Mouse (Mus musculus): ENCODE measurements at regions not wholly inside any gene's neighbourhood (a gene's known extent, or its start where the extent isn't known, plus 50 kb on each side); places are given as distances from the start of the nearest gene placed in this dataset.
"Not testable (repeated sequence)": the region's sequence is repeated elsewhere in the genome, so short reads cannot be mapped to it uniquely, and the experiment has no call there.

DNA sequence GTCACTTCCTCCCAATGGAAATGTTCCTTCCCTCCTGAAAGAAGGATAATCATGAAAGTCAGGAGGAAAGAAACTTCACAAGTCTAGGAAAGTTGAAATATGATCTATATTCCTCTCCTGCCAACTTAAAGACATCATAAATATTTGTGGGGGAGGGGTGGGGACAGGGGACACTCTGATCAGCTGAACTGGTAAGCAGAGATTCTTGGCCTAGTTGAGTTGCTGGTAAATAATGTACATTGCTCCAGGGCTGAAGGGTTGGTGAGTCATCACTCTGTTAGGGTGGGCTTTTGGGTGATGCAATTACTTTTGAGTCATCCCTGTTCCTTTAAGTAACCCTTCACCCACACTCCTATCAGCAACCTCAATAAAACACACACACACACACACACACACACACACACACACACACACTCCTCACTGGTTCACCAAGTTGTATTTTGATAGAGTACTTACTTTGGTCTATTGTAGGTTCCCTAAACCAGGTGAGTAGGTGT lies 56.0 kb downstream of the Ccdc71l start:
- Histone ChIP-seq H3K4me1 (no peaks in the 10 kb centered on the region), H3K9me3 (no peaks in the 10 kb centered on the region), H3K27ac (no peak overlapping the region), H3K4me2 (no peak overlapping the region), H3K27me3 (no peaks in the 10 kb centered on the region), H3K36me3 (no peaks in the 10 kb centered on the region), H3K9ac (no peak overlapping the region), H3K4me3 (no peak overlapping the region)
- ATAC-seq (ENCODE audit: insufficient number of reproducible peaks, low FRiP score, low TSS enrichment, low read depth) = no peak

DNA sequence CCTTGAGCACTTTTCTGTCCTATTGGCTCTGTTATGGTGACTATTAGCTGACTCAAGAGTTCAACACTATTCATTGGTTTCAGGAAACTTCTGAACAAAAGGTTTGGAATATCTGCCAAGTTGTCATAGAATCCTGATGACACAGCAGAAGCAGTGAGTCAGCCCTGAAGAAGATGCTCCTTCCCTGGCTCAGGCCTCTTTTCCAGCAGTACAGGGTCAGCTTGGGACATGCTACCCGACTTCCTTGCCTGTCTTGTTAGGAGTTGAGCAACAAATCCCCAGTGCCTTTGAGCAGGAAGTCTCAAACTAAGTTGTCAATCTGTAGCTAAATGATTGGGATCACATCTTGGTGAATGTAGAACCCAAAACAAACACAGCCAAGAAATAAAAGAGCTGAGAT lies 56.6 kb downstream of the Ccdc71l start:
- no peak for ATAC-seq (ENCODE audit: insufficient number of reproducible peaks, low FRiP score, low TSS enrichment, low read depth)
- H3K36me3 ChIP-seq = no peaks in the 10 kb centered on the region
- 75% methylated on average over 1 of the region's 1 CpGs for WGBS

DNA sequence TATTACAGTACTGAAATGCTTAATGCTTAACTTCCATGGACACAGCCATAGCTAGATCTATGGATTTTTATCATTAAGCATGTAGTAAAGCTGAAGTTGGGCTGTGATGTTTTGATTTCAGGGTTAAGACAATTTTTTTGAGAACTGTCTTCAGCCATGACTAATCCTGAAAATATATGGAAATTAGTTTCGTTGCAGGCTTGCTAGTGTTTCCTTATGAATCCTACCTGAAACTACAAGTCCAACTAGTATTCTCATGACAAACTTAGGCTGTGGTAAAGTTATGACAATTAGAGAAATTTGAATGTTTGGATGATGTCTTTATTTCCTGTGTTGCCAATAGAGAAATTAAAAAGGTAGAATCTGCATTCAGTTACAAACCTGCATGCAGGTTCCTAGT lies 59.7 kb downstream of the Ccdc71l start:
- ATAC-seq (ENCODE audit: insufficient number of reproducible peaks, low FRiP score, low TSS enrichment, low read depth) = no peak
- Histone ChIP-seq H3K9me3 (no peaks in the 10 kb centered on the region), H3K9ac (no peak overlapping the region), H3K27me3 (no peaks in the 10 kb centered on the region), H3K4me1 (no peaks in the 10 kb centered on the region), H3K4me2 (no peak overlapping the region), H3K27ac (no peak overlapping the region), H3K4me3 (no peak overlapping the region), H3K36me3 (no peaks in the 10 kb centered on the region)
- 76% methylated on average over 1 of the region's 1 CpGs for WGBS

More for the DNA sequence above, 56.6 kb downstream of the Ccdc71l start:
- Histone ChIP-seq H3K4me1 (no peaks in the 10 kb centered on the region), H3K4me3 (no peak overlapping the region), H3K4me2 (no peak overlapping the region), H3K9ac (no peak overlapping the region), H3K27me3 (no peaks in the 10 kb centered on the region), H3K9me3 (no peaks in the 10 kb centered on the region), H3K27ac (no peak overlapping the region)

- 81% methylated on average over 4 of the region's 4 CpGs for WGBS
- Histone ChIP-seq H3K36me3 (no peaks in the 10 kb centered on the region), H3K27ac (no peak overlapping the region), H3K4me1 (no peaks in the 10 kb centered on the region), H3K27me3 (no peaks in the 10 kb centered on the region), H3K9me3 (no peaks in the 10 kb centered on the region), H3K4me3 (no peak overlapping the region), H3K4me2 (no peak overlapping the region), H3K9ac (no peak overlapping the region)
- ATAC-seq (ENCODE audit: insufficient number of reproducible peaks, low FRiP score, low TSS enrichment, low read depth) = no peak
Observed at GRCm38 (mm10) chr12:32444770-32445169, 66.3 kb downstream of the Ccdc71l start.

DNA sequence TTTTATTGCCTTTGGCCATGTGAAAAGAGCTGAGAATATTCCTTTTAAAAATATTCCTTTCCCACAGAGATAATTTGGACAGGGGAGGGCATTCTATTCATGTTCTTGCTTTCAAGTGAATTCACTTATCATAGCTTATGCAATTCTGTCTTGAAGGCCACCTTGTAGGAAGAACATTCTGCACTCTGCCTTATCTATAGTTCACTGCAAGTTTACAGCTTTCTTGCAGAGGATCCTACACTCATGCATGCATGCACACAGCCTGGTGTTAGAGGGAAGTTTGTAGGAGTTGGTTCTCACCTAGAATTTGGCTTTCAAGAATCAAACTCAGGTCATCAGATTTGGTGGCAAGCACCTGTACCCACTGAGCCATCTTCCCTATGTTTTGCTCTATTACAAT lies 67.4 kb downstream of the Ccdc71l start:
- Histone ChIP-seq H3K27me3 (no peaks in the 10 kb centered on the region), H3K9me3 (no peaks in the 10 kb centered on the region), H3K9ac (no peak overlapping the region), H3K4me1 (no peaks in the 10 kb centered on the region), H3K27ac (no peak overlapping the region), H3K4me3 (no peak overlapping the region), H3K36me3 (no peaks in the 10 kb centered on the region), H3K4me2 (no peak overlapping the region)
- ATAC-seq (ENCODE audit: insufficient number of reproducible peaks, low FRiP score, low TSS enrichment, low read depth) = no peak

- H3K4me1 ChIP-seq = no peaks in the 10 kb centered on the region
- H3K9ac ChIP-seq = no peak overlapping the region
- no peaks in the 10 kb centered on the region for H3K9me3 ChIP-seq
- H3K36me3 ChIP-seq = no peaks in the 10 kb centered on the region
- ATAC-seq (ENCODE audit: insufficient number of reproducible peaks, low FRiP score, low TSS enrichment, low read depth) = no peak
- H3K27ac ChIP-seq = no peak overlapping the region
- H3K4me3 ChIP-seq = no peak overlapping the region
- no peaks in the 10 kb centered on the region for H3K27me3 ChIP-seq
- H3K4me2 ChIP-seq = no peak overlapping the region
Observed at GRCm38 (mm10) chr12:32449373-32449772, 70.9 kb downstream of the Ccdc71l start.

DNA sequence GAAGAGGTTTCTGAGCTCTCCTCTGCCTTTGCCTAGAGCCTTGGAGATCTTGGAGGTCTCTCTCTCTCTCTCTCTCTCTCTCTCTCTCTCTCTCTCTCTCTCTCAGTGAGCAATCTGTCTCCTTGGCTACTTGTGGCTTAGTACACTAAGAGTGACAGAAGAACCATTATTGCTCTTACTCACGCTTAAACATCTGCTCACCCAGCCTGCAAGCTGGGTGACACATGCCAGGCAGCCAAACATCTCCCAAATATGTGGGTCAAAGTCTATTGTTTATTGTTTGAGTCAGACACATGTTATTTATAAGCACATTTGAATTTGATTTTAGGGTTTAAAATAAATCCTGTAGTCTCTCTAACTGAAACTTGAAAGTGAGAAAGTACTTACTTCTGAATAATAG lies 72.7 kb downstream of the Ccdc71l start:
- Histone ChIP-seq H3K4me2 (no peak overlapping the region), H3K27ac (no peak overlapping the region), H3K9ac (no peak overlapping the region), H3K27me3 (no peaks in the 10 kb centered on the region), H3K36me3 (no peaks in the 10 kb centered on the region), H3K4me1 (no peaks in the 10 kb centered on the region), H3K4me3 (no peak overlapping the region), H3K9me3 (no peaks in the 10 kb centered on the region)
- ATAC-seq (ENCODE audit: insufficient number of reproducible peaks, low FRiP score, low TSS enrichment, low read depth) = no peak
- WGBS = 43% methylated on average over 1 of the region's 1 CpGs

GRCm38 (mm10) chr12:32454794-32455193 lies 76.3 kb downstream of the Ccdc71l start:
- no peak for ATAC-seq (ENCODE audit: insufficient number of reproducible peaks, low FRiP score, low TSS enrichment, low read depth)
- H3K27ac ChIP-seq = no peak overlapping the region
- H3K27me3 ChIP-seq = no peaks in the 10 kb centered on the region
- no peaks in the 10 kb centered on the region for H3K36me3 ChIP-seq
- H3K4me1 ChIP-seq = no peaks in the 10 kb centered on the region
- no peaks in the 10 kb centered on the region for H3K9me3 ChIP-seq
- no peak overlapping the region for H3K9ac ChIP-seq
- no peak overlapping the region for H3K4me2 ChIP-seq
- no peak overlapping the region for H3K4me3 ChIP-seq

GRCm38 (mm10) chr12:32455231-32455630 lies 76.7 kb downstream of the Ccdc71l start:
- not testable (repeated sequence) for H3K4me3 ChIP-seq; H3K27me3 ChIP-seq; H3K36me3 ChIP-seq; ATAC-seq (ENCODE audit: insufficient number of reproducible peaks, low FRiP score, low TSS enrichment, low read depth); H3K4me1 ChIP-seq; H3K9ac ChIP-seq; H3K9me3 ChIP-seq; H3K4me2 ChIP-seq; H3K27ac ChIP-seq
- whole genome bisulfite sequencing = 81% methylated on average over 3 of the region's 3 CpGs

DNA sequence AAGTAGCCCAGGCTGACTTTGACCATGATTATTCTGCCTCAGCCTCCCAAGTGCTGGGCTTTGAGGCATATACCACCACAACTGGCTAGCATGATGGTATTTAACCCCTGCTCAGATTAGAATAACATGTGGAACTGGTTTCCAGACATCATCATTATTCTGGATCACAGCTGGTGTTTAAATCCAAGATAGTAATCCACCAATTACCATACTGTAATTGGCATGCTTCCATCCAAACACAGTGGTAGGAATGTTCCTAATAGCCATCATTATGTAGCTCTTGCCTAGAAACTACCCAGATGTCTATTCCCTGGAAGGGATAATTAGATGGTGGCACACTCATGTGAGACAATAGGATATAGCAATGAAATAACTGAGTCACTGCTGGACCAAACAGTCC lies 77.4 kb downstream of the Ccdc71l start:
- Histone ChIP-seq H3K36me3 (no peaks in the 10 kb centered on the region), H3K9me3 (no peaks in the 10 kb centered on the region), H3K4me2 (no peak overlapping the region), H3K4me3 (no peak overlapping the region), H3K27ac (no peak overlapping the region), H3K9ac (no peak overlapping the region), H3K4me1 (no peaks in the 10 kb centered on the region), H3K27me3 (no peaks in the 10 kb centered on the region)
- no peak for ATAC-seq (ENCODE audit: insufficient number of reproducible peaks, low FRiP score, low TSS enrichment, low read depth)

DNA sequence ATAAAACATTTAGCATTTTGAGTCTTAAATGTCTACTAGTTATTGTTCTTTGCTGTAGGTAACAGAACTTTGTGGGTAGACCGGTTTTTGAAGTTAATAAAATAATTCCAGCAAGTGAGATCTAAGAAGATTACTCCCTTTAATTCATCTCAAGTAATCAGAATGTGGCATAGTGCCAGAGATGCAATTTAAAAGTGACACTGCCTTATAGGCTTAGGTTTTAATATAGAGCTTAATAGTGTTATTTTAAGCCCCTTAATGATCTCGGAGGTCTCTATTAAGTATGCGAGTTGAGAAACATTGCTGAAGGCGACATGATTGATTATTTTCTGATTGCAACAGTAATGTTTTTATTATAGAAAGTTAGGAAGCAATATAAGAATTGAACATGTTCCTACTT lies 78.3 kb downstream of the Ccdc71l start:
- Histone ChIP-seq H3K9ac (no peak overlapping the region), H3K4me3 (no peak overlapping the region), H3K27me3 (no peaks in the 10 kb centered on the region), H3K4me1 (no peaks in the 10 kb centered on the region), H3K9me3 (no peaks in the 10 kb centered on the region), H3K27ac (no peak overlapping the region), H3K36me3 (no peaks in the 10 kb centered on the region), H3K4me2 (no peak overlapping the region)
- ATAC-seq (ENCODE audit: insufficient number of reproducible peaks, low FRiP score, low TSS enrichment, low read depth) = no peak
- WGBS = 62% methylated on average over 4 of the region's 4 CpGs

DNA sequence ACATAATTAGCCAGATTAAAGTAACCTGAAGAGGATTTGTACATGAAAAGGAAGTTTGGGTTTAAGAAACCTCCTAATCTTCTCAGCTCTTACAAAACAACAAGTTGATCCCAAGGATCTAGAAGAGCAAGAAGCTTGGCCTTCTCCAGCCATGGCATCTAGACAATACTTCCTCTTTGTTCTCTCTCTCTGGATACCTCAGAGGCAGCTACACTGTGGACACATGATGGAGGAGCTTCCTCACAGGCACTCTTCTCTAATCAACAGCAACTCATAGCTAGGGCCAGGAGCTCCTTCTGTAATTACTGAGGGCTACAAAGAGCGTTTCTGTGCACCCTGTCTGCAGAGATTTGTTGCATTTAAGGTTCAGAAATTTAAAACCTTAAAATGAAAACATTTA lies 79.9 kb downstream of the Ccdc71l start:
- no peak overlapping the region for H3K4me3 ChIP-seq
- H3K36me3 ChIP-seq = no peaks in the 10 kb centered on the region
- H3K4me2 ChIP-seq = no peak overlapping the region
- H3K9me3 ChIP-seq = no peaks in the 10 kb centered on the region
- no peak overlapping the region for H3K27ac ChIP-seq
- no peak for ATAC-seq (ENCODE audit: insufficient number of reproducible peaks, low FRiP score, low TSS enrichment, low read depth)
- H3K4me1 ChIP-seq = no peaks in the 10 kb centered on the region
- 59% methylated on average over 1 of the region's 1 CpGs for WGBS
- no peak overlapping the region for H3K9ac ChIP-seq
- H3K27me3 ChIP-seq = no peaks in the 10 kb centered on the region

GRCm38 (mm10) chr12:32460330-32460998 lies 82.0 kb downstream of the Ccdc71l start:
- H3K9ac ChIP-seq = no peak overlapping the region
- no peaks in the 10 kb centered on the region for H3K4me1 ChIP-seq
- 68% methylated on average over 4 of the region's 4 CpGs for WGBS
- H3K36me3 ChIP-seq = no peaks in the 10 kb centered on the region
- H3K4me3 ChIP-seq = no peak overlapping the region
- no peaks in the 10 kb centered on the region for H3K9me3 ChIP-seq
- H3K27me3 ChIP-seq = no peaks in the 10 kb centered on the region
- no peak overlapping the region for H3K27ac ChIP-seq
- H3K4me2 ChIP-seq = no peak overlapping the region
- ATAC-seq (ENCODE audit: insufficient number of reproducible peaks, low FRiP score, low TSS enrichment, low read depth) = no peak

All from limb, embryonic 15.5 days (tissue).